Mouse (Mus musculus): ENCODE measurements around the gene Tsku. TPM values are rescaled to one million over a fixed set of nuclear protein-coding genes. Genes with fewer than 3 reads are reported as not detected.

Gene Tsku
- polyA plus RNA-seq, 1 experiment from 2014 or later = 11.3 TPM

DNA sequence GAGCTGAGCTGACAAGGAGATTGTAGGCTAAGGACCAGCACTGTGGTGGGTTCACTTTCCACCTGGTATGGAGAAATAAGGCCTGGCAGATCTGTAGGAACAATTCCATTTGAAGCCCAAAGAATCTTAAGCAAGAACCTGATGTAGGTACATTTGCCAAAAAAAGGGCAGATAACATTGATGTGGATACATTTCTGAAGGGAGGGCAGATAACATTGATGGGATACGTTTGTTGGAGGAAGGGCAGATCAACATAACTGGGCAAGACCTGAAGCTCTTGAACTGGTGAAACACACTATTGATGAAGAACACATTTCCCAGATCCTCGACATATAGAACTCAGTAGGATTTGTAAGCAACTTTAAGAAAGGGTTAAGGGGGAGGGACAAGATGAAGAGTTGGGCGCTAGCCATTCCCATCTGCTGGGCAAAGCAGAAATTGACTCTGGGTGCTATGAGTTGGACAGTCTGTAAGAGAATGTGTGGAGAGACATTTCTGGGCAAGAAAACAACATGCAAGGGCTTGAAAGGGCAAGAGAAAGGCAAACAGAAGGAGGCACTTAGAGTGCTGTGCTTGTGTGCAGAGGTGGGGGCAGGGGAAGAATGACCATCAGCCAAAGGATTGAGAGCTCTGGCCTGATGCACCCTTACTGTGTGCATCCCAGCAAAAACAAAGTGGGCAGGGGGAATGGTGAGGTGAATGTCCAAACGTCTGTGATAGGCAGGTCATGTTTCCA, 48.8 kb downstream of the Tsku start:
- Histone ChIP-seq H3K36me3 (ENCODE audit: control insufficient read depth, insufficient read depth, low read length) (no peaks in the 10 kb centered on the region), H3K4me2 (ENCODE audit: low read depth) (no peak overlapping the region), H3K4me1 (ENCODE audit: control insufficient read depth, insufficient read depth, low read length) (peaks cover 2% of the 10 kb centered on the region; the same call in 1 of the 2 replicates), H3K27ac (ENCODE audit: low read depth, low read length) (no peak overlapping the region), H3K9me3 (ENCODE audit: control insufficient read depth, low read length) (no peaks in the 10 kb centered on the region), H3K4me3 (ENCODE audit: low read depth, low read length) (no peak overlapping the region), H3K9ac (ENCODE audit: low read length) (no peak overlapping the region), H3K27me3 (ENCODE audit: control insufficient read depth, insufficient read depth, low read length) (no peaks in the 10 kb centered on the region)
- ATAC-seq (ENCODE audit: insufficient read depth, low FRiP score, low TSS enrichment) (no peak), DNase-seq (ENCODE audit: low spot score) (no peak)
- WGBS = 64% methylated on average over 4 of the region's 4 CpGs

DNA sequence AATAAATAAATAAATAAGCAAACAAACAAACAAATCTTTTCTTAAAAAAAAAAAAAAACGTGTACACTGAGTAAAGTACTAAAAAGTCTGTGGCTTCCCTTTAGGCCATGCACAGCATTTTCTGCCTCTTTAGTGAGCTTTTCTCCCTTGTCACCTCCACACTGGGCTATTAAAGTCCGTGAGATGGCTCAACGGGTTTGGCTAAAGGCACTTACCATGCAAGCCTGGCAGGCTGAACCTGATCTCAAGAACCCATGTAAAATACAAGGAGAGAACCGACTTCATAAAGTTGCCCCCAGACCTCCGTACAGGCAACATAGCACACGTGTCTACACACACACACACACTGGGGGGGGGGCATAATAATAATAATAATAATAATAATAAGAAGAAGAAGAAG, 50.9 kb downstream of the Tsku start:
- DNase-seq (ENCODE audit: low spot score) (no peak), ATAC-seq (ENCODE audit: insufficient read depth, low FRiP score, low TSS enrichment) (no peak)
- Histone ChIP-seq H3K4me2 (ENCODE audit: low read depth) (no peak overlapping the region), H3K9me3 (ENCODE audit: control insufficient read depth, low read length) (no peaks in the 10 kb centered on the region), H3K27me3 (ENCODE audit: control insufficient read depth, insufficient read depth, low read length) (no peaks in the 10 kb centered on the region), H3K27ac (ENCODE audit: low read depth, low read length) (no peak overlapping the region), H3K9ac (ENCODE audit: low read length) (no peak overlapping the region), H3K4me1 (ENCODE audit: control insufficient read depth, insufficient read depth, low read length) (peaks cover 2% of the 10 kb centered on the region; the same call in 1 of the 2 replicates), H3K4me3 (ENCODE audit: low read depth, low read length) (no peak overlapping the region), H3K36me3 (ENCODE audit: control insufficient read depth, insufficient read depth, low read length) (no peaks in the 10 kb centered on the region)
- WGBS = 63% methylated on average over 6 of the region's 6 CpGs

DNA sequence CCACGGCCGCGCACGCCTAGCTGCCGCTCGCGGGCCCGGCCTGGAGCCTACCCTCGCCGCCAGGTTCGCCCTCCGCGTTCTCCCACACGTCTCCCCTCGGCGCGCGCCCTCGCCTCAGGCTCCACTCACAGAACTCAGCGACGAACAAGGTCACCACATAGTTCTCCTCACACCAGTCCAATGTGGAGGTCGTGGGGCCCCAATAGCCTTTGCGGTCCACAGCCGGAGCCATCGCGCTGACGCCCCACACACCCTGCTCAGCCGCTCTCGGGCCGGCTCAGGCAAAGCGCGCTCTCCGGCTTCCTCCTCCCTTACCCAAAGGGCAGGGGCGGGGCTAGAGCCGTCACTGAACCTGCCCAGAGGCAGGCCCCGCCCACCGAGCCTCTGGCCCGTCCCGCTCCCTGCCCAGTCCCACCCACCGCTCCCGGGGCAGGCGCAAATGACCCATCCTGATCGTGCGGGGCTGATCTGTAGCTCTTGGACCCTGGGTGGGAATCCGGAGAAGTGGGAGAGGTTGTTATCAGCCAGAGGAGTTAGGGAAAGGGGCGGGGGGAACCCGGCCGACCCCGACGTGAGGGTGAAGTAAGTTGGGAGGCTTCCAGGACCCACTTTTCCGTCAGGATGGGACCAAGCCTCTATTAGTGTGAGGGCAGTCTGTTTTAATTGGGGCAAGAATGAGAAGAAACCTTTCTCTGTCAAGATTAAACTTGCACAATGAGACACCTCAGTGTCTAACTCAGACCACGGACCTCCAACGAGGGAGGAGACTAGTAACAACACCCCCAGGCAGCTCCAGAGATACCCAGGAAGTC, 51.7 kb downstream of the Tsku start:
- ATAC-seq (ENCODE audit: insufficient read depth, low FRiP score, low TSS enrichment) (peak; percentile 98), DNase-seq (ENCODE audit: low spot score) (peak; percentile 96)
- H3K4me1 ChIP-seq (ENCODE audit: control insufficient read depth, insufficient read depth, low read length) = peaks cover 2% of the 10 kb centered on the region; the same call in 1 of the 2 replicates
- no peaks in the 10 kb centered on the region for H3K27me3 ChIP-seq (ENCODE audit: control insufficient read depth, insufficient read depth, low read length)
- no peaks in the 10 kb centered on the region for H3K9me3 ChIP-seq (ENCODE audit: control insufficient read depth, low read length)
- H3K9ac ChIP-seq (ENCODE audit: low read length) = peak overlapping the region; percentile 70
- no peak overlapping the region for H3K27ac ChIP-seq (ENCODE audit: low read depth, low read length)
- peak overlapping the region; percentile 82 for H3K4me2 ChIP-seq (ENCODE audit: low read depth)
- H3K4me3 ChIP-seq (ENCODE audit: low read depth, low read length) = peak overlapping the region; percentile 57
- WGBS = under 1% methylated on average over 50 of the region's 53 CpGs
- H3K36me3 ChIP-seq (ENCODE audit: control insufficient read depth, insufficient read depth, low read length) = no peaks in the 10 kb centered on the region

DNA sequence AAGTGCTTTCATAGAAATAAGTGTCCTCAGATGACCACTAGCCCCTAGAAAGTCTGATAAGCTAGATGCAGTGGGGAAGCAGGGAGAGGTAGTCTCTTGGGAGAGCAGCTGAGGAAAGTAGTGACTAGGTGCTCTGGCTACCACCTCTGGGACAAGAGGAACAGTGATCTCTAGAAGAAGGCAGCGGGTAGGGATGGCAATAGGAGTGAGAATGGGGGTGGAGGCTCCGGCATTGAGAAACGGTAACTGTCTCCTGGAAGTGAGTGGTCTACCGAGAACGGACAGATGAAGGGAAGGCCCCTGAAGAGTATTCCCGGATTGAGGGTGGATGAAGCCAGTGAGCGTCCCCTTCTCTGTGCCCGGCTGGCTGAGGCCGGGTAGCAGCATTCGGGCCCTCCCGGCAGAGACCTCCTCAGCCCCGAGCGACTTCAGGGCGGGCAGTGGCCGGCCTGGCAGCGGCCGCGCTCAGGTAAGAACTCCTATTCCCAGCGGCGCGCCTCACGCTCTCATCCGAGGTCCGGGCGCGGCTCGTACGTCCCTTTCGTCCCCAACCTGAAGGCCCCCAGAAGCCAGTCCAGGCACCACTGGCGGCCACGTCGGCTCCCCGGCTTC, 52.4 kb downstream of the Tsku start:
- ATAC-seq (ENCODE audit: insufficient read depth, low FRiP score, low TSS enrichment) (no peak; the same call in 1 of the 2 replicates), DNase-seq (ENCODE audit: low spot score) (no peak)
- 0% methylated on average over 33 of the region's 33 CpGs for WGBS
- no peaks in the 10 kb centered on the region for H3K9me3 ChIP-seq (ENCODE audit: control insufficient read depth, low read length)
- peak overlapping the region; percentile 82 for H3K4me2 ChIP-seq (ENCODE audit: low read depth)
- H3K4me3 ChIP-seq (ENCODE audit: low read depth, low read length) = peak overlapping the region; percentile 57
- no peaks in the 10 kb centered on the region for H3K27me3 ChIP-seq (ENCODE audit: control insufficient read depth, insufficient read depth, low read length)
- peak overlapping the region; percentile 70 for H3K9ac ChIP-seq (ENCODE audit: low read length)
- no peak overlapping the region for H3K27ac ChIP-seq (ENCODE audit: low read depth, low read length)
- peaks cover 2% of the 10 kb centered on the region; the same call in 1 of the 2 replicates for H3K4me1 ChIP-seq (ENCODE audit: control insufficient read depth, insufficient read depth, low read length)
- H3K36me3 ChIP-seq (ENCODE audit: control insufficient read depth, insufficient read depth, low read length) = no peaks in the 10 kb centered on the region

DNA sequence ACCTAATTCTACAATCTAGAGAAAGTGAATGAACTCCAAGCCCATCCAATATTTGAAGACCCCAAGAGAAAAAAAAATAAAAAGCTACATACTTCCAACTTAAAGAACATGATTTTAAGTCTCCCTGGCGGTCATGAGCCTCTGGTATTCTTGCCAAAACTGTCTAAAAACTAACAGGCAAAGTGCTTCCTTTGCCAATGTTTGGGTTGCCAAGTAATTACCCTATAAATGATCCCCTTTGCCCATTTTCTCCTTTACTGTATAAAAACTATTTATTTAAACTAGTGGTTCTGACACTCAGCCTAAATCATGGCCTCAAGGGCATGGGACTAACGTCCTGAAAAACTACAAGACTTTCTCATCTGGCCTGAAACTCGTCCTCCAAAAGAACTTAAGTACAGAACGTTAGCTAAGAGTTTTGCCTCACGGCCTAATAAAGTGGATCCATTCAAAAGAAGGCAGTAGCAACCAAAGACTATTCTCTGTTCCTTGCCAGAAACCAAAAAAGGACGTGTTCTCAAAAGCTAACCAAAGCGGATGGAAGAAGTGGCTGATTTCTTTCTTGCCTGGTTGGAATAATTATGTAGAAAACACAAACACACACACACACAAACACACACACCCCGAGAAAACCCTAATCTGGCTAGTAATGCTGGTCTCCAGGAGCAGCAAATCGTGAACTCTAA, 53.1 kb downstream of the Tsku start:
- H3K4me2 ChIP-seq (ENCODE audit: low read depth) = peak overlapping the region; percentile 82
- no peak overlapping the region for H3K27ac ChIP-seq (ENCODE audit: low read depth, low read length)
- DNase-seq (ENCODE audit: low spot score) (no peak), ATAC-seq (ENCODE audit: insufficient read depth, low FRiP score, low TSS enrichment) (no peak)
- H3K4me3 ChIP-seq (ENCODE audit: low read depth, low read length) = peak overlapping the region; percentile 57
- no peaks in the 10 kb centered on the region for H3K27me3 ChIP-seq (ENCODE audit: control insufficient read depth, insufficient read depth, low read length)
- no peak overlapping the region for H3K9ac ChIP-seq (ENCODE audit: low read length)
- H3K9me3 ChIP-seq (ENCODE audit: control insufficient read depth, low read length) = no peaks in the 10 kb centered on the region
- peaks cover 2% of the 10 kb centered on the region; the same call in 1 of the 2 replicates for H3K4me1 ChIP-seq (ENCODE audit: control insufficient read depth, insufficient read depth, low read length)
- H3K36me3 ChIP-seq (ENCODE audit: control insufficient read depth, insufficient read depth, low read length) = no peaks in the 10 kb centered on the region
- WGBS = 46% methylated on average over 9 of the region's 9 CpGs

DNA sequence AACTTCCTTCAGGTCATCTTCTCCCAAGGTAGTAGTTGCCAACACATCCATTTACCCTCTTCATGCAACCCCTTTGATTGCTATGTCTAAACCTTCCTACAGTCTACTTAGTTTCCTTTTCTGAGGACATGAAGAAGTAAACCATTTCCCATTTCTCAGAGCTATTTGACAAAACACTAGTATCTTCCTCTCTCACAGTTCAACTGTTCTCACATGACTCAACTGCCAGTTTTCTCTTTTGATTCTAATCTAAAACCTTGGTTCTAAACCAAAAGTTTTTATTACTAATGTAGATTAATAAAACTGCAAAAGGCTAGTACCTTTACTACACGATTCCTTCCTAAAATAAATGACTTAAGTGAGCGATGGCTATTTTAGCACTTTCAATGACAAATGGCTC, 53.7 kb downstream of the Tsku start:
- peaks cover 2% of the 10 kb centered on the region; the same call in 1 of the 2 replicates for H3K4me1 ChIP-seq (ENCODE audit: control insufficient read depth, insufficient read depth, low read length)
- no peak for DNase-seq (ENCODE audit: low spot score)
- no peak overlapping the region for H3K9ac ChIP-seq (ENCODE audit: low read length)
- 95% methylated on average over 2 of the region's 2 CpGs for WGBS
- ATAC-seq (ENCODE audit: insufficient read depth, low FRiP score, low TSS enrichment) = no peak
- no peak overlapping the region for H3K4me2 ChIP-seq (ENCODE audit: low read depth)
- no peaks in the 10 kb centered on the region for H3K36me3 ChIP-seq (ENCODE audit: control insufficient read depth, insufficient read depth, low read length)
- no peak overlapping the region for H3K27ac ChIP-seq (ENCODE audit: low read depth, low read length)
- no peaks in the 10 kb centered on the region for H3K9me3 ChIP-seq (ENCODE audit: control insufficient read depth, low read length)
- no peaks in the 10 kb centered on the region for H3K27me3 ChIP-seq (ENCODE audit: control insufficient read depth, insufficient read depth, low read length)
- no peak overlapping the region for H3K4me3 ChIP-seq (ENCODE audit: low read depth, low read length)

Other genes with a start within 250 kb of the Tsku start
- 11.3 and 13.5 TPM in 2 replicates for gene Myo7a, start 241.8 kb downstream of the Tsku start, polyA plus RNA-seq (2014; fragmentation: Nextera tagmentation; extraction: Ambion mirVana)
- gene Omp, start 215.8 kb downstream of the Tsku start, polyA plus RNA-seq (2014; fragmentation: Nextera tagmentation; extraction: Ambion mirVana) = 0.22 and 0.24 TPM in 2 replicates
- 8.0 and 8.2 TPM in 2 replicates for gene Capn5, start 183.1 kb downstream of the Tsku start, polyA plus RNA-seq (2014; fragmentation: Nextera tagmentation; extraction: Ambion mirVana)
- gene B3gnt6, start 161.8 kb downstream of the Tsku start, polyA plus RNA-seq (2014; fragmentation: Nextera tagmentation; extraction: Ambion mirVana) = 0.16 and 0.39 TPM in 2 replicates
- gene Acer3, start 40.1 kb downstream of the Tsku start, polyA plus RNA-seq (2014; fragmentation: Nextera tagmentation; extraction: Ambion mirVana) = 19.7 and 20.0 TPM in 2 replicates
- not detected in 2 replicates for gene Gucy2d, start 79.1 kb upstream of the Tsku start, polyA plus RNA-seq (2014; fragmentation: Nextera tagmentation; extraction: Ambion mirVana)
- gene Lrrc32, start 128.0 kb upstream of the Tsku start, polyA plus RNA-seq (2014; fragmentation: Nextera tagmentation; extraction: Ambion mirVana) = 4.5 and 6.4 TPM in 2 replicates